Mouse (Mus musculus) embryonic facial prominence, embryonic 15.5 days (tissue): ENCODE results near the gene Atf7. TPM values are rescaled to one million over a fixed set of nuclear protein-coding genes. Genes with fewer than 3 reads are reported as not detected.

Source experiments
- ATAC-seq: fragments of 200-750 bp; cut with Nextera tagmentation; 2 replicates; pipeline ENCODE4 v1.8.0; 2017; ENCODE audit warnings: low read depth, moderate TSS enrichment; ENCODE audit not compliant: insufficient number of reproducible peaks, low FRiP score, low TSS enrichment
- H3K27ac ChIP-seq: fragments of 300-500 bp; sonication (generic); replicated peaks from 2 replicates; pipeline ENCODE4 v1.5.1; 2015; ENCODE audit warnings: mild to moderate bottlenecking, inconsistent platforms
- H3K27me3 ChIP-seq: fragments of 300-500 bp; sonication (generic); 2 replicates; pipeline ENCODE4 v1.6.1; 2015; ENCODE audit warnings: inconsistent platforms
- H3K36me3 ChIP-seq: fragments of 300-500 bp; sonication (generic); 2 replicates; pipeline ENCODE4 v1.6.1; 2015; ENCODE audit warnings: mild to moderate bottlenecking, inconsistent platforms
- H3K4me1 ChIP-seq: fragments of 300-500 bp; sonication (generic); 2 replicates; pipeline ENCODE4 v1.6.1; 2015; ENCODE audit warnings: inconsistent platforms
- H3K4me2 ChIP-seq: fragments of 300-500 bp; sonication (generic); replicated peaks from 2 replicates; pipeline ENCODE4 v1.6.1; 2015; ENCODE audit warnings: mild to moderate bottlenecking, inconsistent platforms
- H3K4me3 ChIP-seq: fragments of 300-500 bp; sonication (generic); replicated peaks from 2 replicates; pipeline ENCODE4 v1.5.1; 2015; ENCODE audit warnings: mild to moderate bottlenecking, inconsistent platforms
- H3K9ac ChIP-seq: fragments of 300-500 bp; sonication (generic); 2 replicates; pipeline ENCODE4 v1.6.1; 2015; ENCODE audit warnings: inconsistent platforms
- H3K9me3 ChIP-seq: fragments of 300-500 bp; sonication (generic); replicated peaks from 2 replicates; pipeline ENCODE4 v1.6.1; 2016; ENCODE audit warnings: inconsistent platforms
- WGBS: fragments of 180-500 bp; shearing (Covaris S2); methylation state at CpG from one replicate; pipeline ENCODE4 v1.1.7; 2015; 5-methylcytosine and 5-hydroxymethylcytosine counted together
- polyA plus RNA-seq: library from polyadenylated mRNA; unstranded; fragments of >200 nt; fragmentation: Nextera tagmentation; extraction: Ambion mirVana; gene quantifications from 2 replicates; pipeline ENCODE4 v1.2.1, GENCODE M21; 2015

The Atf7 gene
- polyA plus RNA-seq, 1 experiment from 2014 or later: 53.7 TPM

DNA sequence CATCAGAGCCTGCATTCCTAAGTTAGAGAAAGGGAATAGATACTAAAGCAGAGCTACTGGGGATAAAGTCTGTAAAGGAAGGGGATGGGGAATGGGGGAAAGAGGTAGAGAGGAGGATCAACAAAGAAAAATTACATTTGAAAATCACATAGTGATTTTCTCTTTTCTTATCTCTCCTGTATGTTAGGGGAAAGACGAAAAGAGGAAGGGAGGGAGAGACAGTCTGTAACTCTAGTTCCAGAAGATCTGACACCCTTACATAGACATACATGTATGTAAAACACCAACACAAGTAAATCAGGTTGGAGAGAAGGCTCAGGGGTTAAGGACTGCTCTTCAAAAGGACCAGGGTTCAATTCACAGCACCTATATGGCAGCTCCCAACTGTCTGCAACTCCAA, 44.1 kb downstream of the Atf7 start:
- ATAC-seq: no peak
- Histone ChIP-seq H3K4me1 (no peaks in the 10 kb centered on the region), H3K36me3 (no peaks in the 10 kb centered on the region), H3K9me3 (no peaks in the 10 kb centered on the region), H3K9ac (no peak overlapping the region), H3K27me3 (no peaks in the 10 kb centered on the region), H3K4me3 (no peak overlapping the region), H3K27ac (no peak overlapping the region), H3K4me2 (no peak overlapping the region)
- WGBS: 78% methylated on average over 1 of the region's 1 CpGs

- no peak for ATAC-seq
- no peak overlapping the region for H3K9ac ChIP-seq
- no peaks in the 10 kb centered on the region for H3K9me3 ChIP-seq
- H3K4me3 ChIP-seq: no peak overlapping the region
- no peaks in the 10 kb centered on the region for H3K4me1 ChIP-seq
- H3K27me3 ChIP-seq: no peaks in the 10 kb centered on the region
- H3K27ac ChIP-seq: no peak overlapping the region
- no peak overlapping the region for H3K4me2 ChIP-seq
- no peaks in the 10 kb centered on the region for H3K36me3 ChIP-seq
- 94% methylated on average over 2 of the region's 2 CpGs for WGBS
Measured at GRCm38 (mm10) chr15:102578351-102578750, 46.9 kb downstream of the Atf7 start.

DNA sequence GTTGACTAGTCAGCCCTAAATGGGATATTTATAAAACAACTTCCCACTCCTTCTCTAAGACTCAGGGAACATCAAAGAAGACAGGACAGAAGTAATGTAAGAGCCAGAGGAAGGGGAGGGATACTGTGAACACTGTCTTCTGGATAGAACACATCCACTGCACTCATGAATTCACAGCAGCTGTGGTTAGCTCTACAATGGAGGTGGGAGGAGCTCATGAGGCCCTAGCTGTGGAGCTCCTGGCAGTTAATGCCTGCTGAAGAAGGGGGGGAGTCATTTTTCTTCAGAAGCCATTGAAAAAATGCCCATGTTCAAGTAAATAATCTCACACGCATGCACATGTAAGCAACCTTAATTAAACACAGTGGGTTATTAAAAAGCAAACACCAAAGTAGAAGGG, 48.3 kb downstream of the Atf7 start:
- Histone ChIP-seq H3K4me2 (no peak overlapping the region), H3K4me3 (no peak overlapping the region), H3K4me1 (no peaks in the 10 kb centered on the region), H3K9me3 (no peaks in the 10 kb centered on the region), H3K27ac (no peak overlapping the region), H3K27me3 (no peaks in the 10 kb centered on the region), H3K9ac (no peak overlapping the region), H3K36me3 (no peaks in the 10 kb centered on the region)
- ATAC-seq: no peak
- 56% methylated on average over 1 of the region's 1 CpGs for WGBS

GRCm38 (mm10) chr15:102572081-102572480, 53.2 kb downstream of the Atf7 start:
- 61% methylated on average over 3 of the region's 3 CpGs for WGBS
- Histone ChIP-seq H3K9ac (no peak overlapping the region), H3K4me2 (no peak overlapping the region), H3K36me3 (no peaks in the 10 kb centered on the region), H3K4me1 (no peaks in the 10 kb centered on the region), H3K9me3 (no peaks in the 10 kb centered on the region), H3K27me3 (no peaks in the 10 kb centered on the region), H3K4me3 (no peak overlapping the region), H3K27ac (0 out of 2 replicates have a peak overlapping the region, but pooled peaks have one; percentile 11)
- no peak for ATAC-seq

DNA sequence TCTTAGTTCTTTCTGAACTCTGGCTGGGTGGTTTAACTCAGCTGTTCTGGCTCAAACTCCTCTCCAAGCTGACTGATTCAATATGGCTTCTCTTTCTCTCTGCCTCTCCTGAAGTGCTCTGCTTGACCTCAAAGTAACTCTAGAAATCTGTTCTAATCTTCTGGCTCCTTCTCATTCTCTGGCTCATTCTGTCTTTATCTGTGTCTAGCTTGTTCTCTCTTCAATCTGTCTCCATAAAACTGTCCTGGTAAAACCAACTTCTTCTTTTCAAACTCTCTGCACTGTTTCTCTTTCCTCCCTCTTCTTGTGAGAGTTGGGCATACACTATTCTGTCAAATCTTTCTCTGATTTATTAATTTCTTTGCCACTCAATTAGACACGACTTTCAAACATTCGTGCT, 57.4 kb downstream of the Atf7 start:
- WGBS: 93% methylated on average over 2 of the region's 2 CpGs
- no peaks in the 10 kb centered on the region for H3K9me3 ChIP-seq
- no peak for ATAC-seq

DNA sequence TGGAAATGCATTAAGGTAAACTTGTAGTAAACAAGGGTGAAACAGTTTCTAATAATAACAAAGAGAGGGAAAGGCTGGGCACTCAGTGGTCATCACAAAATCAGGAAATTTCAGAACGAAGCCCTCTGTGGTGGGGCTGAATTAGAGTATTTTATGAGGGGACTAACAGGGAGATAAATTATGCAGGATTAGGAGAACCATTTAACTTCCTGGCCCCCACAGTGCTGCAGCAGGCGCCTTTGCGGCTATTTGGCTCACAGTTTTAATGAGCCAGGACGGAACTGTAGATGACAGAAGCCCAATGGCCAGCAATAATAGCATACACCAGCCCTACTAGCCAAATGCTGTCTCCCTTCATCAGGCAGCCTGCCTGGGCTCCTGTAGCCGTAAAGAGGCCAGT, 61.6 kb downstream of the Atf7 start:
- Histone ChIP-seq H3K9ac (no peak overlapping the region), H3K4me1 (no peaks in the 10 kb centered on the region), H3K27me3 (no peaks in the 10 kb centered on the region), H3K4me3 (no peak overlapping the region), H3K4me2 (no peak overlapping the region), H3K36me3 (peaks cover 25% of the 10 kb centered on the region), H3K27ac (no peak overlapping the region), H3K9me3 (no peaks in the 10 kb centered on the region)
- 95% methylated on average over 5 of the region's 5 CpGs for WGBS
- ATAC-seq: no peak

More for the DNA sequence above, 57.4 kb downstream of the Atf7 start:
- Histone ChIP-seq H3K27ac (no peak overlapping the region), H3K9ac (no peak overlapping the region), H3K36me3 (peaks cover 10% of the 10 kb centered on the region), H3K27me3 (no peaks in the 10 kb centered on the region), H3K4me1 (no peaks in the 10 kb centered on the region), H3K4me2 (no peak overlapping the region), H3K4me3 (no peak overlapping the region)

DNA sequence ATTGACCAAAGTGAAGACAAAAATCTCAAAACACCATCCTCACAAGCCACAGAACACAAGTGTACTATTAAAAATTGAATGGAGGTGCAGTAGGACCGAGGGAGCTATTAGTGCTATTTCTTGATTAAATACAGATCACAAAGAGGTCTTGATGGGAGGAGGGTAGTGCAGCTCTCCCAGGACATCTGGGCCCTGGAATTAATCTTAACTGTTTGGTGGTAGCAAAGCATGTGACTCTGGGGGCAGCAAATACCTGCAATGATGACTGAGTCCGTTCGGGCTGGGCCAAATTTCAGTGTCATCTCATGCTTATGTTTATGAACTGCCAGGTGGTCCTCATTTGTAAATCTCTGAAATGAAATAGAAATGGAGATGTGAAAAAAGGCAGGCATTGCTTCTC, 62.2 kb downstream of the Atf7 start:
- H3K4me1 ChIP-seq: no peaks in the 10 kb centered on the region
- no peak overlapping the region for H3K9ac ChIP-seq
- H3K9me3 ChIP-seq: no peaks in the 10 kb centered on the region
- WGBS: 64% methylated on average over 3 of the region's 3 CpGs
- no peak overlapping the region for H3K27ac ChIP-seq
- ATAC-seq: no peak
- H3K4me2 ChIP-seq: no peak overlapping the region
- H3K4me3 ChIP-seq: no peak overlapping the region
- no peaks in the 10 kb centered on the region for H3K27me3 ChIP-seq
- H3K36me3 ChIP-seq: peaks cover 25% of the 10 kb centered on the region

DNA sequence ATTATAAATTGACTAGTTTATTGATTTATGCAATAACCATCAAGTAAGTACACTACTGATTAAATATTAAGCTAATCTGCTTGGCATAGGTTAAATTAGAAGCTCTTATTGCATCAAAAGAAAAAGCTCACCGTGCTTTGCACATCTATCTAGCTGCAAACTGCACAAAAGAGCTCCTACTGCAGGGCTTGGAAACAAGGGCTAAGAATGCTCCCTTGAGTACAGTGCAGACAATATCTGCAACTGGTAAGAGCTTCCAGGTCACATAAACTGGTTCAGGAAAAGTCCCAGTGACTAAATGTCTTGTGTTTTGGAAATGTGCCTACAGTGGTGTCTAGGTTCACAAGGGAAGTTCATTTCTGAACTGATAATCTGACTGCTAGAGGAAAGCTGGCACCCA, 62.8 kb downstream of the Atf7 start:
- Histone ChIP-seq H3K36me3 (peaks cover 25% of the 10 kb centered on the region), H3K4me1 (no peaks in the 10 kb centered on the region), H3K9ac (no peak overlapping the region), H3K9me3 (no peaks in the 10 kb centered on the region), H3K4me2 (no peak overlapping the region), H3K27ac (no peak overlapping the region), H3K27me3 (no peaks in the 10 kb centered on the region), H3K4me3 (no peak overlapping the region)
- WGBS: 93% methylated on average over 1 of the region's 1 CpGs
- no peak for ATAC-seq

DNA sequence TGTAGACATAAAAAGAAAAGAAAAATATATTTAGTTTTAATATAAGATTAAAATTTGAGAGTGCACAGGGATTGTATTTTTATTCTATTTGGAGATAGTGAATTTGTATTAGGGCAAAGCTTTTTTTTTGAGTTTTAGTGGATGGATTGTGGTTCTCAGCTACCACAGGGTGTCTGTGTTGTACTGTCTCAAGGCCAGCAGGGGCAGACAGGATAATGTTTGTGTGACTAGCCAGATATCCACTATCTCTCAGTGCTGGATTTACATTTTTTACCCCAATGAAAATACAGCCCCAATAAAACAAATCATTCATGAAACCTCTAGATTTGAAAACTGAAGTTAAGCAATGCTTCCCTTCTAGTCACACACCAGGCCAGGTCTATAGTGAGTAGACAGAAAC, 67.7 kb downstream of the Atf7 start:
- ATAC-seq: no peak
- Histone ChIP-seq H3K9me3 (no peaks in the 10 kb centered on the region), H3K36me3 (peaks cover 53% of the 10 kb centered on the region)

DNA sequence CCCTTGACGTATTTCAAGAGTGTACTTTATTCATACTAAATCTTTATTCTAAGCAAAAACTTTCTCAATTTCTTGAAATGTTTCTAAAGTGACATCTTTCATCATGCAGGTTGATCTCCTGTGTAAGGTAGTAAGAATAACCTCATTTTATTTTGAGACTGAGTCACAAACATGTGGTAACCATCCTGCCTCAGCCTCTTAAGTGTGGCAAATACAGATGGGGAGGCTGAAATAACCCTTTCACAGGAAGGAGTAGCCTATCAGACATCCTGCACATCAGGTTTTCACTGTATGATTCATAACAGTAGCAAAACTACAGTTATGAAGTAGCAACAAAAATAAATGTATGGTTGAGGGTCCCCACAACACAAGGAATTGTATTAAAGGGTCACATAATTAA, 69.7 kb downstream of the Atf7 start:
- H3K9ac ChIP-seq: no peak overlapping the region
- H3K4me1 ChIP-seq: no peaks in the 10 kb centered on the region
- H3K4me3 ChIP-seq: no peak overlapping the region
- H3K4me2 ChIP-seq: no peak overlapping the region
- 93% methylated on average over 1 of the region's 1 CpGs for WGBS
- ATAC-seq: no peak
- H3K36me3 ChIP-seq: peaks cover 61% of the 10 kb centered on the region
- no peaks in the 10 kb centered on the region for H3K27me3 ChIP-seq
- H3K27ac ChIP-seq: no peak overlapping the region
- H3K9me3 ChIP-seq: no peaks in the 10 kb centered on the region

More for the DNA sequence above, 67.7 kb downstream of the Atf7 start:
- Histone ChIP-seq H3K27ac (no peak overlapping the region), H3K27me3 (no peaks in the 10 kb centered on the region), H3K4me2 (no peak overlapping the region), H3K9ac (no peak overlapping the region), H3K4me1 (no peaks in the 10 kb centered on the region), H3K4me3 (no peak overlapping the region)

GRCm38 (mm10) chr15:102552599-102552998, 72.7 kb downstream of the Atf7 start:
- no peak overlapping the region for H3K4me3 ChIP-seq
- ATAC-seq: no peak
- no peaks in the 10 kb centered on the region for H3K4me1 ChIP-seq
- H3K27me3 ChIP-seq: no peaks in the 10 kb centered on the region
- no peak overlapping the region for H3K9ac ChIP-seq
- H3K4me2 ChIP-seq: no peak overlapping the region
- 96% methylated on average over 5 of the region's 5 CpGs for WGBS
- H3K36me3 ChIP-seq: peaks cover 64% of the 10 kb centered on the region
- H3K27ac ChIP-seq: no peak overlapping the region
- no peaks in the 10 kb centered on the region for H3K9me3 ChIP-seq

DNA sequence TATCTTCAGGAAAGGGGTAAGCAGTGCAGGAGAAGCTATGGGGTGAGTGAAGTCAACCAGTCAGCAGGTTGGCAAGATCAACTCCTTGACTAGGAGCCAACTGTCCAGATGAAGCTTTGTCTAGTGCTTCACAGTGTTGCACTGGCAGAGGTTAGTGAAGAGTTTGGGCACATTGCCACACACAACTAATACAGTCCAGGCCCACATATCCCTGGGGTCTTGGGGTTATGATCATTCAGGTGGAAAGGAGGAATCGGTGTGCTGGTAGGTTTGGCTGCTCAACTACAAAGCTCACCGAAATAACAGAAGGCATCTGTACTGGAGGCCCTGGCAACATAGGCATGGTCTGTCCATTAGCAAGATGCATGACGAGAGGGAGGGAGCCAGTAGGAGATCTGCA, 77.8 kb downstream of the Atf7 start:
- WGBS: 88% methylated on average over 3 of the region's 3 CpGs
- Histone ChIP-seq H3K4me2 (no peak overlapping the region), H3K4me1 (0 out of 2 replicates have a peak, but pooled peaks cover 6% of the 10 kb centered on the region), H3K36me3 (peaks cover 62% of the 10 kb centered on the region), H3K27ac (no peak overlapping the region), H3K4me3 (no peak overlapping the region), H3K9me3 (no peaks in the 10 kb centered on the region), H3K27me3 (no peaks in the 10 kb centered on the region), H3K9ac (no peak overlapping the region)
- no peak for ATAC-seq
